Mouse (Mus musculus) lung, adult 18-20 months (tissue): ENCODE measurements around the gene Trex2.

Experiments used
- DNase-seq, 2 experiments: peaks; one replicate each; pipeline ENCODE4 v3.0.0; 2022; ENCODE audit warnings: mixed read lengths in 2 of 2

Trex2 gene

DNA sequence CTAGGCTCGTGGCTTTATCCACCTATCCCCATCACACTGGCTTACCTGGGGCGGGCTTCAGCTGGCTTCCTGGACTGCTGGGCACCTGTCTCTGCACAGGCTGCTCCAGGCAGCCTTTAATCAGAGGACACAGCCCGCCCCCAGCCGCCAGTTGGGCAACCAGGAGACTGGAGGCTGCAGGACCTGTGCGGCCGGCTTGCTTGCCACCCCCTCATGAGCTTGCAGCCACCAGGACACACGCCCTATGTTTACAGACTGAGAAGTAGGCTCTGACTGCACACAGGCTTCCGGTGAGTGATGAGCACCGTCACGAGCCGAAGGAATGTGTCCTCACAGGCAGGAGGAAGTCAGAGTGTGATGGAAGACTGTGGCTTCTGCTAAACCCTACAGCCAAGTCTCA is at the start of gene Trex2:
Trex2 (minus strand) TSS at position 93 of the 400 bp plus-strand sequence.
- DNase-seq, result peak; percentile 12 to 48

GRCm38 (mm10) chrX:73484870-73485269 is 49.7 kb upstream of the Trex2 start:
- DNase-seq, result no peak

- DNase-seq, result no peak
These were observed 48.9 kb upstream of the Trex2 start for GRCm38 (mm10) chrX:73484076-73484475.

- no peak for DNase-seq
These were observed 48.3 kb upstream of the Trex2 start, which contains the start of gene Bgn for GRCm38 (mm10) chrX:73483484-73483810. Gene Bgn (plus strand): TSS chrX:73483602.

GRCm38 (mm10) chrX:73482643-73483483 is 47.7 kb upstream of the Trex2 start:
- DNase-seq, result no peak

DNA sequence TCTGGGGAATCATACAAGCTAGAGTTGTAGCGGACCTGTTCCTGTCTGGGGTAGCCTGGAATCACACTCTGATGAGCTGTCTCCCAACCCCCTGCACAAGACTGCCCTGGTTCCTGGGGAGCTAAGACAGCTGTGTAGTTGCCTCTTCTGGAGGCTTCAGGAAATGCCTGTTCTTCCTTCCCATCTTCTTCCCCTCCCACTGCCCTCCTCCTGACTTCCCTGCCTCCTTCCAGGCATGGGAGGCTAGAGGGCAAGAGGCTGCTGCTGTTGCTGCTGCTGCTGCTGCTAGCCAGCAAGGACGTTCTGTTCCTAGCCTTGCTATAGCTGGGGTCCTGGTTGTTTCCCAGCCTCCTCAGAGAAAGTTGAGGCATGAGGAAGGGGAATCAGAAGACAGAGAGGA is 45.2 kb upstream of the Trex2 start:
- peak in 1 of 2 experiments; percentile 37 for DNase-seq

DNA sequence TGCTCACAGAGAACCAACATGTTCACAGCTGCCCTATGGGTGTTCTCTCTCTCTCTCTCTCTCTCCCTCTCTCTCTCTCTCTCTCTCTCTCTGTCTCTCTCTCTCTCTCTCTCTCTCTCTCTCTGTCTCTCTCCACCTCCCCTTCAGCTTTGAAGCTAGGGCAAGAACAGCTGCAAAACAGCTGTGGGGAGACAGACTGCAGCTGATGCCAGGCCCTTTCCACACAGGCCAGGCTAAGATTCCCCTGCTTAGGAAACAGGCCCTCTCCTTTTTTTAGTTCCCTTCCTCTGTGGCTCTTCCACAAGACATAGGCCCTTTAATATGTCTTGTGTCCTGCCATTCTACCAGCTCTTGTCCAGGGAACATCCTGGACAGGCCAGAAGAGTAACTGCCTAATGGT is 44.5 kb upstream of the Trex2 start:
- no peak for DNase-seq

GRCm38 (mm10) chrX:73477500-73477899 is 42.4 kb upstream of the Trex2 start:
- no peak for DNase-seq

DNA sequence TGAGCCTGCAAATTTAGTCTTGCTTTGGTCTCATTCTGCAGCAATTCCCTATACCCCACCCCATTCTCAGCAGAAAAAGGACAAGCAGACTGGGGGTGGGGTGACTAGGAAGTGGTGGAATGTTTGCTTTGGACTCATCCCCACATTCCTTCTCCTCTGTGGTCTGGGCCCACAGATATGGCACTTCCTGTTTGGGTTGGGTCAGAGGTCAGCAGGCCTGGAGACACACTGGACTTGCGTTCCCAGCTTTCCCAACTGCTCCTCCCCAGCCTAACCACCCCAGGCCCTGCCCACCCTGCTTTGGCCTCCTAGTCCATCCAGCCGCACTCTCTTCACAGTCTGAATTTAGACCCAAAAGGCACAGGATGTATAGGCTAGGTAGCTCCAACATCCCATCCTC is 41.5 kb upstream of the Trex2 start:
- DNase-seq, result peak; percentile 68 to 78

DNA sequence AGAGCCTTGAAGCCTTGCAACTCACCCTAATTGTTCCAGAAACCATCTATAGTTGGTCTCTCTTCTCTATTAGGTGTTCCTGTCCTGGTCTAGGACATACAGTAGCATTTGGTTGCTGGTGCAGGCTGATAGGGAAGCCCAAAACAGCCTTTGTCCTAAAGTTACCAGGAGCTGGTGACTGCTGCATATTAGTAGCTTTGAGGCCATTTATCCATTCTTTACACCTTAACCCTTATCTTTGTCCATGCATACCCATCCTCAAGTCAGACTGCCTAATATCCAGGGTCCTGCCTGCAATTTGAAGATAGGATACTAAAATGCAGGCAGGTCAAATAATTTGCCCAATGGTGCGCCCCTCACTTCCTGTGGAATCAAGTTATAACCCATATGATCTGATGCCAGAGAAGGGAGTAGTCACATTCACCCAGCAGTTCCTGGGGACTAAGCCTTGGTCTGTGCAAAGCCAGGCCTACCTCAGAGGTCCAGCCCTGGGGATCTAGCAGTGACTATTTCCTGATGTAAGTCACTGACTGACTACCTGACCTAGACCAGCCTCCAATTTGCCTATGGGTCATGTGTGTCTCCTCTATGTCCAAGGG is 40.6 kb upstream of the Trex2 start:
- no peak for DNase-seq

DNA sequence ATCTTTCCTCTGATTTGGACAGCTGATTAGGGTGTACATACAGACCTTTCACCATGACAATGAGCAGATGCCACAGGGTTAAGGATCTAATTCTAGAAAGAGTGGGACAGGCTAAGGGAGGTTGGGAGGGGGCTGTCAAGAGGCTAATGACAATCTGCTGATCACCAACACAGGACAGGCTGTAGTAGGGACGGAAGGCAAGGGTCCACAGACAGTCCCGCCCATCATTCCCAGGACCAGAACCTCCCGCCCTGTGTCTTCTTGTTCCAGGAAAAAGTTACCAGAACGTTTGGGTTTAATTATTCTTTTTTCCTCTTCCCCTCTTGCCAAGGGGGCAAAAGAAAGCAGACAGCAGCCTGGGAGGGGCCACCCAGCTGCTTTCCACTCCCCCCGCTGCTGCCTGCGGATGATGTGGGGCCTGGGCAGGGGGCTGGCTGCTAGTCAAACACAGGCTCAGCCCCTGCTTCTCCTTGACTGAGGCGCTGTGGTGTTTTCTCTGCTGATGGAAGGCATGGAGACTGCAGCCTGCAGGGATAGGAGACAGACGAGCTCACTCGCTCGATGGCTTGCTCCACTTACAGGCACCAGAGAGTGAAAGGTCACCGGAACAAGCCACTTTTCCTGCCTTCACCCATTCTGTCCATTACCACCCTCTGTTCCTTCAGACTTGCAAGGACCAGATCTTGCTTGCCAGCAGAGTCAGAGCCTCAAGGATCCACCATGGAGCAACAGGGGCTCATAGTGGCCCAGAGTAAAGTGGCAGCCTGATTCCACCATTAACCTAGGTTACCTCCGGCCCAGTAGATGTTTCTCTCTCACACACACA is 39.4 kb upstream of the Trex2 start:
- no peak for DNase-seq

DNA sequence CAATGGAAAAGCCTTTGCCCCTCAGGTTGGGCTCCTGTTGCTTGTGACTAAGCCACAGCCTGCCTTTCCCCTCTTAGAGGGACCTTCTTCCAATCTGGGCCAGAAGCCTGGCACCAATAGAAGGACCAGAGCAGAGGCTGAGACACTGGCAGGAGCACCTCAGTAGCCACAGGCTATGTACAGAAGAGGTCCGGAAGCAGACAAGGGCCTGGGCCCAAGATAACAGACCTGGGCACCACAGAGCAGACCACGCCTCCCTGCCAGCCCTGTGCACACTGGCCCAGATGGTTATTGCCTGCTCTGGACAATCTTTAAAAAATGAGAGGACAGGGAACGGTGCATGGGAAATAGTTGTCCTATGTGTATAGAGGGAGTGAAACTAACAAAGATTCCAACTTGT is 36.6 kb upstream of the Trex2 start:
- DNase-seq, result no peak

- DNase-seq, result no peak
These were observed 33.6 kb upstream of the Trex2 start for GRCm38 (mm10) chrX:73468752-73469151.

- DNase-seq, result no peak
These were observed 33.2 kb upstream of the Trex2 start for GRCm38 (mm10) chrX:73468330-73468729.

GRCm38 (mm10) chrX:73467446-73468241 is 32.5 kb upstream of the Trex2 start:
- DNase-seq, result no peak

DNA sequence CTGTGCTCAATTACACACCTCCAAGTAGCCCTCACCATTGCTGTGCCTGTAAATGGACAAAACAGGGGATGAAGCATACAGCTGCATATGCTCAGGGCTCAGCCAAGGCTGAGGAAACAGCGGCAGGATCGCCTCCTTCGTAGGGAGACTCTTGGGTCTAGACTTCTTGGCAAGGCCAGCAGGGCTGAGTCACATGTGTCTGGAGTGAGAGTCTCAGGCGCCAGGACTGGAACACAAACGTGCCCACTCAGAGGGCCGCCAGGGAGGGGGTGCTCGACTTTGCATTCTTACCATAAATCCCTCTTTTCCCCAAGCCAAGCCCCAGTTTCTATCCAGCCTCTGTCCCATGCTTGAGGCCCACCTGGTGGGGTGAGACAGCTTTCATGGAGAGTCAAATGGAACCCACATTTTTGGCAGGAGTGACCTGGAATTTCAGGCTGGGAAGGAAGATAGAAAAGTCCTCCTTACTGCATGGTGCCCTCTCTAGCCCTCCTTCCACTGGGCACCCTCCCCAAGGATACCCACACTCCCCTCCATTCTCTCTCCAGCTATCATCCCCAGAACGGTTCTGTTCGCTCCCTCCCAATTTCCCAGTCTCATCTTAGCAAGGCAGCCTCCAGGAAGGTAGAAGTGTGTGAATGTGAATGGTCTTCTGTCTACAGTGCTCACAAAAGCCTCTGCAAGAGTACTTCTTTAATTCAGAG is 30.5 kb upstream of the Trex2 start:
- DNase-seq, result peak; percentile 54 to 59

GRCm38 (mm10) chrX:73460792-73461191 is 25.6 kb upstream of the Trex2 start:
- DNase-seq, result no peak

GRCm38 (mm10) chrX:73458877-73459392 is 23.8 kb upstream of the Trex2 start, which contains the start of gene Haus7:
Gene Haus7 (minus strand): TSS chrX:73459044.
- DNase-seq, result peak; percentile 96

GRCm38 (mm10) chrX:73451949-73452348 is 16.8 kb upstream of the Trex2 start:
- DNase-seq, result peak; percentile 26 to 54

GRCm38 (mm10) chrX:73441428-73441827 is 6.3 kb upstream of the Trex2 start:
- DNase-seq, result no peak

GRCm38 (mm10) chrX:73432850-73433249 is 2.3 kb downstream of the Trex2 start:
- DNase-seq, result peak; percentile 23 to 55

DNA sequence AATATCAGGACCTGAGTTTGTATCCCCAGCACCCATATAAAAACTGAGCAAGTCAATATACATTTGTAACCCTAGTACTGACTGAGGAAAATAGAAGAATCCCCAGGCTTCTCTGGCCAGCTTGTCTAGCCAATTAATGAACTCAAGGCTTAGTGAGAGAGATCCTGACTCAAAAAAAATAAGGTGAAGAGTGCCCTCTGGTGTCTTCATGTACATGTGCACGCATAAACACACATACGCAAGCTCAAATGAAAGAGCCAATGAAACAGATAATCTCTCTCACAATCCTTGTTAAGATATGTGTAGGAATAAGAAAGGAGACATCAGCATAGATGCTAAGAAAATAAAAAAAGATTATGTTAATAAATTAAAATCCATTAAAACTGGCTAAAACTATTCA is 5.1 kb downstream of the Trex2 start:
- no peak for DNase-seq
